Mouse (Mus musculus) brain, adult 2 months (tissue): ENCODE results near the gene Gga3.
A peak's percentile ranks its signal among the peaks of the same experiment; 100 is the strongest.

Experiments
- DNase-seq: peaks from one replicate; pipeline ENCODE4 v3.0.0; 2011; ENCODE audit warnings: low read depth, low spot score

Gga3 gene

DNA sequence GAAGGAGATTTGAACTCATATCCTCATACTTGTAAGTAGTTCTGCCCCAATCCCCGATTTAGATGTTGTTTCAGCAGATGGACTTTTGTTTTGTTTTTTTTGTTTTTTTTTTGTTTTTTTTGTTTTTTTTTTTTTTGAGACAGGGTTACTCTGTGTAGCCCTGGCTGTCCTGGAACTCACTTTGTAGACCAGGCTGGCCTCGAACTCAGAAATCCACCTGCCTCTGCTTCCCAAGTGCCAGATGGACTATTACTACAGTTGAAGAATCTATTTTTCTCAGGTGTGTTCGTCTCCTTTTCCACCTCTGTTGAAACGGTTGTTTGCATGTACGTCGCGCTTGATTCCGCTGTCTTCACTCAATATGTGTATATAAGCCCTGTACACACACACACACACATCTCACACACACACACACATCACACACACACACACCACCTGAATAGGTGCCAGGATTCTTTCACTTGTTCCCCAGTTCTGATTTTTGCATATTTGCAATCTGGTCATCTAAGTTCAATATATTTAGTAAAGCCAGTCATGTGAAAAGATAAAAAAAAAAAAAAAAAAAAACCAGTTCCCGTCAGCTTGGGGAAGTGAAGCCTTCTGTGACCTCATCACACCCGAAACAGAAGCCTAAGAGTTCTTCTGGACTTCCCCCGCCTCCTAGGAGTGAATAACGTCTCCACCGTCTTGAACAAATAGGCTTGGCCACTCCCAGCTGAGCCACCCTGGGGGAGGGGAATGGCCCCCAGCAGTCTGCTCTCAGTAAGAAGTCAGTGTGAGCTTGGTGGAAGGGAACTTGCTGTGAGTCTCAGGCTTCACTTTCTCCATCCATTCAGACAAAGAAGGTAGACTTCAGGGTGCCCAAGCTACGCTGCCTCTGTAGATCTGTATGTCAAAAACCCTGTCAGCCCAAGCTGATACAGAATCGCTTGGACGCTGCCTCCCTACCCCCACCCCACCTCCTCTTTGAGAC, 27.0 kb upstream of the Gga3 start:
- DNase-seq = peak; percentile 61

DNA sequence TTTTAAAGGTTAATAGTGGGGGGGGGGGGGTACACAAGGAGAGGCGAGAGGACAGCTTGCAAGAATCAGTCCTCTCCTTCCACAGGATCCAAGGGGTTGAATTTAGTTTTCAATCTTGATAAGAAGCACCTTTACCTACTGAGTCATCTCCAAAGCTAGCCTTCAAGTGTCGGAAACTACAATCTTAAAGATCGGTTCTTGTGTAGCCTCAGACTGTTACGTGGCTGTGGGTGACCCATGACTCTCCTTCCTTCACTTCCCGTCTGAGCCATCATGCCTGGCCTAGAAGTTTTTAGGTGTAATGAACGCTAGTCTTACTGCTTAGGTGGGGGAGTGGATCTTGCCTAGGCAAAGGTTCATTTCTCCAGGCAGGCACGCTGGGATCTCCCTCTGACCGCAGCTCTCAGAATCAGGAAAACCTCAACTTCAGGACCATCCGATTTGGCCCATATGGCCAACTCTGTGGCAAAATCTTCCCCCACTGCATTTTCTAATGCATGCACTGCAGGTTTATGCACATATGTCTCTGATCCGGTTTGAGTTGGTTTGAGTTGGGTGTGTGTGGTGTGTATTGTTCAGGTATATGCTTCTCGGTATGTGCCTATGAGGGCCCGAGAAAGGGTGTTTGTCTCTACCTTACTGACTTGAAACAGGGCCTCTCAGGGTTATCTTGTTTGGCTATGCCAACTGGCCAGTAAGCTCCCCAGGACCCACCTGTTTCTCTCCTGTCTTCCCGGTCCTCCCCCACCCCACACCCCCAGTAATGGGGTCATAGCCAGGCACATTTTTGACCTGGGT, 26.1 kb upstream of the Gga3 start:
- no peak for DNase-seq

DNA sequence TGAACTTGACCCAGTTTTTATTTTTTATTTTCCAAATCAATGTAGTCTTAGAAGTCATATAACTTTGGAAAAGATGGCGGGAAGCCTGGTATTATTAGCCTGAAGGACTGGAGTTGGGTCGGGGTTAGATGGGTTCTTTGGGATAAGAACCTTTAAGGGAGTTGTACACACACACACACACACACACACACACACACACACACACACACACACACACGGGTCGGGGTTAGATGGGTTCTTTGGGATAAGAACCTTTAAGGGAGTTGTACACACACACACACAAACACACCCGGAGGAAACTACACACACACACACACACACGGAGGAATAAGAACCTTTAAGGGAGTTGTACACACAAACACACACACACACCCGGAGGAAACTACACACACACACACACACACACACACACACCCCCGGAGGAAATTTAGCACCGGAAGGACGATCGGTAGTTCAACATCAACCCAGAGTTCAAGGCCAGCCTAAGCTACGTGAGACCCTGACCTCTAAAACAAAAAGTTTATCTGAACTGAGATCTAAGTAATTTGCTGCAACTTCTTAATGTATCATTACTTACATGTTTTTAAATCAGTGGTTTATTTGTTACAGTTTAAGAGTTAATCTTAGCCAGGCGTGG, 24.7 kb upstream of the Gga3 start:
- DNase-seq = no peak

DNA sequence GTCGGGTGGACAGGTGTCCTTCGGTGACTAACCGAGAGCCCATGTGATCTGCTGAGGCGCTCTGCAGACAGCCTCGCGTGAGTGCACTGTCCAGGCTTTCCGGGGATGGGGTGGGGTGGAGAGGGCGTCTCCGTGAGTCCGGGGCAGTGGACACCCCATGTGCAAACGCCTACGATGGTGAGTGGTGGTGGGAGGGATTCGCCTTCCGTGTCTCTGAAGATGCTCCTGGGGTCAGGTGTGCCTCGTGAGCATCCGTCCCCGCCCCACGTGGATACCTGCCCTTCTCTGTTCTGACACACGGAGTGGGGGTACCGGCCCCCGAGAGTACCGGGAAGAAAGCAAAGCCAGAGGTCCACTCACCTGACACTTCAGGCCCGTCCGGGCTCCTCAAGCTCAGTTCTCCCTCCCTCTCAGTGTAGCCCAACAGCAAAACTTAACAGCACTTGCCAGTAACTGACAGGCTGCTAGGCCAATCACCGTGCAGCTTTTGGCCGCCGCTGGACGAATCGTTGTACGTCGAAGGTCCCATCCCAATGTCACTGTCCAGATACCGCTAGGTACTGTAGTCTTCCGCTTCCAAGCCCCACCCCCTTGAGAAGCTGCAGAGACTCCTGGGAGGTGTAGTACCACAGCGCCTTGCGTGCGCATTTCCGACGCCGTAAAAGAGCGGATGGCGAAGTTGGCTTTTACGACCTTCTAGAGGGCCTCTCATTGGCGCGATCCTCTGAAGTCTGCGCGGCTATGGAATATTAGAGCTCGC, 24.0 kb upstream of the Gga3 start, which contains the start of gene Slc25a19:
Gene Slc25a19 (minus strand): TSS at position 591 of the 760 bp plus-strand sequence.
- peak; percentile 100 for DNase-seq

DNA sequence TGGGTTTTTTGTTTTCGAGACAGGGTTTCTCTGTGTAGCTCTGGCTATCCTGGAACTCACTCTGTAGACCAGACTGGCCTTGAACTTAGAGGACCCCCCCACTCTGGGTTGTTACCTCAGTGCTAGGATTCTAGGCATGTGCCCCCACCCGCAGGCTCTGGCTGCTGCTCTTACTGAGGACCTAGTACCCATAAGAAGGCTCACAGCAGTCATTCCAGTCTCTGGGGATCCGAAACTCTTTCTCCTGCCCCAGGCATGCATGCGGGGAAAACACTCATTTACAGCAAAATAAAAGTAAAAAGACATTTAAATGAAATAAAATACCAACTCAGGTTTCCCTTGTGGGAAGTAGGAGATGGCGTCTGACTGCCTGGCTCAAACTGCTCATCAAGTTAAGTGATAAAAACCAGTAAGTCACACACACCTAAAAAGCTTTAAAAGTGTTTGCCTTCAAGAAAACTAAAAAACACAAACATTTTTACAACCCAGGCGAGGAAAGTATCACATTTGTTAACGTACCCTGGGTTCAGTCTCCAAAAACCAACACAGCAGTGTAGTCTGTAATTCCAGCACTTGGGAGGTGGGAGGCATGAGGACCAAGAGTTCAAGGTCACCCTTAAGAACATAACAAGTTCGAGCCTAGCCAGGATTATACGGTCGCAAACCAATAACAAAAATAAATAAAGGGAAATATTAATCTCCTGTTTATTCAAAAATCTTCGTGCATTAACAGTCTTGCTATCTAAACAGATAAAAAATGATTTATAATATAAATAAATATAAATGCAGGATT, 23.2 kb upstream of the Gga3 start:
- no peak for DNase-seq

DNA sequence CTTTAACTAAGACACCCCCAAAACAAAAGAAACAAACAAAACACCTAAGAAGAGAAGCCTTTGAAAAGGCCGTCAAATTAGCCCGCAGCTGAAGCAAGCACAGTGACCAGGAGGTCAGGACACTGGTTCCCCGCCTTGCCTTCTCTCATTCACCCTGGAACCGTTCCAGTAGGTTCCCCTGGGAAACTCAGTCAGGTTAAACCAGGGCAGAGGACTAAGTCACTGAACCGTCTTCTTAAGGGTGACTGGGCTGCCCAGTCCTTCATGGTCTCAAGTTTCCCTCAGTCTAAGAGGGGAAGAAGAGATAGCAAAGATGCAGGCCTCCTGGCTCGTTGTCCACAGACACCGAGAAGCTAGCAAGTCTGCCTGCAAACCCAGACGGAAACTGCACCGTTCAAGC, 22.0 kb upstream of the Gga3 start:
- no peak for DNase-seq

DNA sequence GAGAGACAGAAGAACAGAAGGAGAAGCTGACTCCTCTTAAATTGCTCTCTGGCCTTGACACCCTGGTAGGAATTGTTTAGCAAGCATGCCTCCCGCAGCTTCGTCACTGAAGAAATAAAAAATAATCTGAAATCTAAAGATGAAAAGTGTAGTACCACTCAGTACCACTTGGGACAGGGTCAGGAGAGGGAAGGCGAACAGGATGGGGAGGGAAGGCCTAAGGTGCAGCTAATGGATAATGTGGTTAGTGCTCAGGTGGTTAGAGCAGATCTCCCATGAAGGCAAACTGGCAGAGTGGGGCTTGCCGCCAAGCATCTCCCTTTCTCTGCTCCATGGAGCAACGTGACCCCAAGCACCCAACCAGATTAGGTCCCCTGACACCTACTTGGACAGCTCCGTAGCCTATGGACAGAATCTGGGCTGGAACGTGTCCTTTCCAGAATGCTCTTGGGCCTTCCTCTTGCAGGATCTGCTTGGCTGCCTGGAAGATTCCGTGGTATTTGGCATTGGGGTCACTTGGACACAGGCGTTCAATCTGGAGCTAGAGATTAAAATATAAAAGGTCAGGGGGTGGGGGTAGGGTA, 19.7 kb upstream of the Gga3 start:
- peak; percentile 34 for DNase-seq

DNA sequence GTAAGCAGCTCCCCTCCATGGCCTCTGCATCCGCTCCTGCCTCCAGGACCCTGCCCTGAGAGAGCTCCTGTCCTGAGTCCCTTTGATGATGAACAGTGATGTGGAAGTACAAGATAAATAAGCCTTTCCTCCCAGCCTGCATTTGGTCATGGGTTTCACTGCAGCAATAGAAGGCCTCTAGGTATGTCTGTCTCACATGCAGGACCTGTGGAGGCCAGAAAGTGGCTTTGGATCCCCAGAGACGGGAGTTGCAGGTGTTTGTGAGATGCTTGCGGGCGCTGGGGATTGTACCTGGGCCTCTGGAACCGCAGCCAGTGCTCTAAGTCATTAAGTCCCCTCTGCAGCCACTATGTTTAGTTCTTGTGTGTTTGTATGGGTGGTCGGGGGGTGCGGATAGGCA, 16.1 kb upstream of the Gga3 start:
- DNase-seq = no peak

DNA sequence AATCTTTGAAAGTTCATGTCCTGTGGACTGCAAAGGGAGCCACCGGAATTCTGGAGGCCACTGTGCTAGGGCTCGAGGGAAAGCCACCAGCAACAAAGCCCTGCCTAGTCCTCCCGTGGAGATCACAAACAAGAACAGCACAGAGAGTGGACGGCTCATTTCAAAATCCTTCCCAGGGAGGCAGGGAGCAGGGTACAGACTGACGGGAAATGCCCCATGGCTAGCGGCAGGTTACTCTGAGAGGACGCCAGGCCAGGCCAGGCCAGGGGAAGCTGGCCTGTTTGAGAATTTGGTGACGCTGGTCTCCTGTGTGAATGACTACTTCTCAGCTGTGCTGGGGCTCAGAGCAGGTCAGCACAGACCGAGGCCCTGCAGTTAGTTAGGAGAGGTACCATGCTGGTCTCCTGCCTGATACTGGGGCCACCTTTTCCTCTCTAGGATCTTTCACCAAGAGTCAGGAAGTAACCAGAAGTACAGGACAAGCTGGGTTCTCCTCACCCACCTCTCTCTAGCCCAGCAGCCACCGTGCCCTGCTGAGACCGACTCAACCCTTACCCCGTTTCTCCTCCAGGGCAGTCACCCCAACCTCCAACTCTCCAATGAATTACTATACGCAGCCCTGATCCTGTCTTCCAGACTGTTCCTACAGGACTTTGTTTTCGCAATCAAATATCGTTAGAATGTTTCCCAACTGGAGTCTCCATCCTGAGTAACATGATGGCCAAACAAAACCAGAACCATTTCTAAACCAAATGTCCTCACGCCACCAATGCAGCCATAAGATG, 15.1 kb upstream of the Gga3 start:
- no peak for DNase-seq

DNA sequence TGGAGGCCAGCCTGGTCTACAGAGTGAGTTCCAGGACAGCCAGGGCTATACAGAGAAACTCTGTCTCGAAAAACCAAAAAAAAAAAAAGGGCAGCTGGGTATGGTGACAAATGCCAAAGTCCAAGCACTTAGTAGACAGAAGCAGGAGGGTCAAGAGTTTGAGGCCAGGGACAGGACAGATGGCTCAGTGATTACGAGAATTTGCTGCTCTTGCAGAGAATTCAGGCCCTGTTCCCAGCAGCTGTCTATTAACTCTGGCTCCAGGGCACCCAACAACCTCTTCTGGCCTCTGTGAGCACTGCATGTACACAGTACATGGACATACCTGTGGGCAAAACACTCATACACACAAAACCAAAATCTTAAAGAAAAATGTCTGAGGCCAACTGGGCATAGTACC, 14.2 kb upstream of the Gga3 start:
- no peak for DNase-seq

DNA sequence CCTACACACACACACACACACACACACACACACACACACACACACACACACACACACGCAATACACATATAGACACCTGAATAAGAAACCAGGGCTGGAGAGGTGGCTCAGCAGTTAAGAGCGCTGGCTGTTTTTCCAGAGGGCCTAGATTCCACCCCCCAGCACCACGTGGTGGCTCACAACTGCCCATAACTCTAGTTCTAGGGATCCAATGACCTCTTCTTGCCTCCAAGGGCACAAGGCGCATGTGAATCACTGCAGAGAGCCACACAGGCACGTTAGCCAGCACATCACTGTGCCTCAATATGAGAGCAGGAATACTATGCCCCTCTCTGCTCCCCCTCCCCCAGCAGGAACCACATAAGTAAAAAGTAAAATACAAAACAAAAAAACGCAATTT, 13.0 kb upstream of the Gga3 start:
- DNase-seq = no peak

DNA sequence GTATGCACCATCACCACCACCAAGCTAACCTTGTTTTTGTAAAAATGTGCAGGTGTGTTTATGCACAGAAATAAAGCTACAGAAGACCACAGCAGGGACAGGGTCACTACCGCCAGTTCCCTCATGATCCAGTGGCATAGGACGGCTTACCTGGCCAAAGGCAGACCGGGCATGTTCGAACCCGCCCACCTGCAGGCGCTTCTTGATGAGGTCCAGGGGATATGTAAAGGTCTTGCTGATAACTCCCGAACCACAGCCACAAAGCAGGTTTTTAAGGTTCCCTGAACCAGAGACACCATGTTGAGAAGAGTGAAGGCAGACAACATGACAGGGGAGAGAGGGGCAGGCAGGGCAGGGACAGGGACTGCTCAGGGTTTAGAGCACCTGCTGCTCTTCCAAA, 12.5 kb upstream of the Gga3 start:
- no peak for DNase-seq

DNA sequence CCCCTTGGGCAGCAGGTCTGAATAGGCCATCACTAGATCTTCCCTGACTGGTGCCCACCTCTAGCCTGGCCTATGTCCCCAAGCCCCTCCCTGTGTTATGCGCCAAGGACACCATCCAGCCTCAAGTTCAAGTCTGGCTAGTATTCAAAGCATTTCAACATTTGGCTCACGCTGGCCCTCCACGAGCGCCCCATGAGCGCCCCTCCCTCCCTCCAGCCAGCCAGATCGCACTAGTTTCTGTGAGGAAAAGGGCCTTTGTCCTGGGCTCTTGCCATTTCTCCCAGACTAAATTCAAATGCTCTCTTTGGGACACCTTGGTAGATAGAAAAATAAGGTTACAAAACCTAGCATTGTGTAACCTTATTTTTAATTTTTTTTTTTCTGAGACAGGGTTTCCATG, 12.0 kb upstream of the Gga3 start:
- DNase-seq = no peak

DNA sequence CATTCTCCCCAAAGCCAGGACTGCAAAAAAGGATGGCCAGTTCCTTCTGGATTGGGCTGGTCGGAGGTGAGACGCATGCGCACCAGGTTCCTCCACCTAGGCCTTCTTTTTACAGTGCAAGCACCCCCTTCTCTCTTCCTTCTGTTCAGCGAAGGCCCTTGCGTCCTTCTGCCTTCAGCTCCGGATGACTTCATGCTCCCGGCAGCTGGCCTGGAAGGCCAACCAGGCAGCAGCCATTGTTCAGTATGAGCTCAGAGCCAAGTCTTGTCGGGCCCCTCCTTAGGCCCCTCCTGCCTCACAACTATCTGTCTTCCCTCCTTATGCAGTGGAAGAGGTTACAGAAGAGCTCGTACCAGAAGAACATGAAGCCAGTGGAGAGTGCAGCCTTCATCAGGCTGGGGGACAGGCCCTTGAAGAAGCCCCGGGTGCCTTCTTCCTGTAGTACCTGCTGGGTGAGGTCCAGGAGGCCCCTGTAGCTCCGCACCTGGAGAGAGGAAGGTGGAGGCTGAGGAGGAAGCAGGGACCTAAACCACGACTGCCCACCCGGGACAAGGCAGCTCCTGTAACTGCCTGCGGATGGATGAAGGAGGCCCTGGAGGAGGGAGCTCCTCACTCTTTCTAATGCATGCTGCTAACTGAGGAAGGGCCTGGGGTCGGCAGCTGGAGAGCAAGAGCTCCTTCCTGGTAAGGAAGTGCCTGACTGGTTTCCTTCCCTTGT, 11.4 kb upstream of the Gga3 start:
- no peak for DNase-seq

DNA sequence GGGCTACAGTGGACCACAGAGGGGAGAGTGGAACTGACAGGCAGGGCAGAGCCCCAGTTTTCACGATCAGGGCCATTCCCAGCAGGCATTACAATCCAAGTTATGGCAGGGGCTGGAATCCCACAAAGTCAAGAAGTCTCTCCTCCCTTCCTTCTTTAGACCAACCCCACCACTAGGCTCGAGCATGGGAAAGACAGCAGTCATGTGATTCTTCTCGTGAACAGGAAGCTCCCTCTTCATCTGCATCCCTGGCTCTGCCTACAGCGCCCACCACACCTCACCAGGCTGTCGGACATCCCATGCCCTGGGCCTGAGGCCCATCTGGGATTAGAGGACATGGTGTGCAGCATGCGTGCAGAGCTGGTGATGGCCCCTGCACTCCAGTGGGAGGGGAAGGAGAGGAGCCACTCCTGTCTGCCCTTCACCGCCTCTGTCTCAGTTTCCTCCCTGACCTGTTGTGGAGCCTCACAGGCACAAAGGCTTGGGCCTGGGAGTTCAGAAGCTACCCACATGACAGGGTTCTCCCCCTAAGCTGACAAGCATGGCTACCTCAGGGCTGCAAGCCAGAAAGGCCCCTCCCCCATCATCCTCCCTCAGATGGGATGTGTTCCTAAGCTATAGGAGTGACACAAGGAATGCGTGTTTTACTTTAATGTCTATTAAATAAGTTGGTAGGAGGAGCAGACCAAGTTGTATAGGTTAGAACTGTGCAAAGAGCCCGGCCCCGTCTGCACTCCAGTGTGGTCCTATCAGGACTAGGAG, 10.7 kb upstream of the Gga3 start:
- no peak for DNase-seq

DNA sequence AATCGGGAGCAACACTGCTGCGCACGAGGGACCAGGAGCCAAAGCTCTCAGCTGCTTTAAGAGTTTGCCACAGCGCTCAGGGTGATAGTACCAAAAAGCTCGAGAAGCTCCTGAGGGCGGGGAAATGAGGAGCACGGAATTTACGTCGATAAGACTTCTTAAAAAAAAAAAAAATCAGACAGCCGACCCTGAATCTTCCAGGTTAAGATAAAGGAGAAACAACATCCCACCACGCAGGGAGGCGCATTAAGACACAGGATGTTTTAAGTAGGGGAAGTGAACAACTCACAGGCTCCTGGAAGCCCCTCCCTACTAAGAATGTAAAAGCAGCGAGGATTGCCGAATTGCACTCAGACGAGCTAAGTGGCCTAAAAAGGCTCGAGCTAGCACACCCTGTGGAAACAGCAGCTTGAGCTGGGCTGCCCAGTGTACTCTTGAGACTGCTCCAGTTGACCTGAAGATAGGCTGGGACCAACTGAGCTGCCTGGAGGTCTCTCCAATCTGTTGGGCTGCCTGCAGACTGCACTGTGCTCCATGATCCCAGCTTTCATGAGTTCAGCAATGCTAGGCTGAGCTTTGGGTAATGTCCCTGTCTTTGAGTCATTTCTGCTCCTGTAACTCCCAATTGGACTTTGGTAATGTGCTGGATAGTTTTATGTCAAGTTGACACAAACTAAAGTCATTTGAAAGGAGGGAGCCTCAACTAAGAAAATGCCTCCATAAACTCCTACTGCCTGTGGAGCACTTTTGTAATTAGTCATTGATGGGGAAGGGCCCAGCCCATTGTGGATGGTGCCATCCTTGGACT, 9.5 kb upstream of the Gga3 start:
- DNase-seq = no peak
